Mouse (Mus musculus) midbrain, embryonic 15.5 days (tissue): ENCODE measurements at regions not wholly inside any gene's neighbourhood (a gene's known extent, or its start where the extent isn't known, plus 50 kb on each side); places are given as distances from the start of the nearest gene placed in this dataset.
A peak's percentile ranks its signal among the peaks of the same experiment; 100 is the strongest.

Experiments used
- ATAC-seq: fragments of 200-750 bp; cut with Nextera tagmentation; replicated peaks from 2 replicates; pipeline ENCODE4 v1.8.0; 2017; ENCODE audit warnings: moderate TSS enrichment
- H3K27ac ChIP-seq: fragments of 300-500 bp; sonication (generic); 2 replicates; pipeline ENCODE4 v1.5.1; 2015; ENCODE audit warnings: mild to moderate bottlenecking, inconsistent platforms
- H3K27me3 ChIP-seq: fragments of 300-500 bp; sonication (generic); replicated peaks from 2 replicates; pipeline ENCODE4 v1.6.1; 2015; ENCODE audit warnings: inconsistent platforms
- H3K36me3 ChIP-seq: fragments of 300-500 bp; sonication (generic); replicated peaks from 2 replicates; pipeline ENCODE4 v1.6.1; 2015; ENCODE audit warnings: inconsistent platforms
- H3K4me1 ChIP-seq: fragments of 300-500 bp; sonication (generic); 2 replicates; pipeline ENCODE4 v1.6.1; 2015; ENCODE audit warnings: inconsistent platforms
- H3K4me2 ChIP-seq: fragments of 300-500 bp; sonication (generic); 2 replicates; pipeline ENCODE4 v1.6.1; 2015; ENCODE audit warnings: inconsistent platforms, mild to moderate bottlenecking, moderate library complexity
- H3K4me3 ChIP-seq: fragments of 300-500 bp; sonication (generic); 2 replicates; pipeline ENCODE4 v1.5.1; 2015; ENCODE audit warnings: mild to moderate bottlenecking, inconsistent platforms
- H3K9ac ChIP-seq: fragments of 300-500 bp; sonication (generic); 2 replicates; pipeline ENCODE4 v1.6.1; 2015; ENCODE audit warnings: mild to moderate bottlenecking, inconsistent platforms
- H3K9me3 ChIP-seq: fragments of 300-500 bp; sonication (generic); 2 replicates; pipeline ENCODE4 v1.6.1; 2016; ENCODE audit warnings: inconsistent platforms
- WGBS: fragments of 180-500 bp; shearing (Covaris S2); methylation state at CpG from one replicate; pipeline ENCODE4 v1.1.7; 2015; ENCODE audit warnings: mixed read lengths; 5-methylcytosine and 5-hydroxymethylcytosine counted together

- WGBS: 78% methylated on average over 7 of the region's 7 CpGs
- no peaks in the 10 kb centered on the region for H3K4me1 ChIP-seq
- H3K9ac ChIP-seq: no peak overlapping the region
- H3K27me3 ChIP-seq: no peaks in the 10 kb centered on the region
- H3K27ac ChIP-seq: no peak overlapping the region
- H3K9me3 ChIP-seq: no peaks in the 10 kb centered on the region
- H3K4me3 ChIP-seq: no peak overlapping the region
- ATAC-seq: no peak
- H3K4me2 ChIP-seq: no peak overlapping the region
- H3K36me3 ChIP-seq: no peaks in the 10 kb centered on the region
Measured at GRCm38 (mm10) chr6:31067453-31067852, 108.6 kb upstream of the Klf14 start.

GRCm38 (mm10) chr6:31069243-31069642 lies 110.4 kb upstream of the Klf14 start:
- Histone ChIP-seq H3K27ac (no peak overlapping the region), H3K4me1 (no peaks in the 10 kb centered on the region), H3K36me3 (no peaks in the 10 kb centered on the region), H3K4me3 (no peak overlapping the region), H3K9me3 (no peaks in the 10 kb centered on the region), H3K9ac (no peak overlapping the region), H3K27me3 (no peaks in the 10 kb centered on the region), H3K4me2 (no peak overlapping the region)
- 75% methylated on average over 13 of the region's 13 CpGs for WGBS
- ATAC-seq: no peak

GRCm38 (mm10) chr6:31070537-31070936 lies 111.7 kb upstream of the Klf14 start:
- no peak overlapping the region for H3K4me2 ChIP-seq
- no peak overlapping the region for H3K9ac ChIP-seq
- WGBS: 75% methylated on average over 6 of the region's 6 CpGs
- H3K27ac ChIP-seq: no peak overlapping the region
- no peak for ATAC-seq
- H3K36me3 ChIP-seq: no peaks in the 10 kb centered on the region
- H3K9me3 ChIP-seq: no peaks in the 10 kb centered on the region
- H3K27me3 ChIP-seq: no peaks in the 10 kb centered on the region
- peaks cover 3% of the 10 kb centered on the region for H3K4me1 ChIP-seq
- H3K4me3 ChIP-seq: no peak overlapping the region

- H3K27me3 ChIP-seq: no peaks in the 10 kb centered on the region
- ATAC-seq: no peak
- no peak overlapping the region for H3K27ac ChIP-seq
- no peak overlapping the region for H3K4me3 ChIP-seq
- H3K4me1 ChIP-seq: peaks cover 6% of the 10 kb centered on the region
- H3K36me3 ChIP-seq: no peaks in the 10 kb centered on the region
- WGBS: 72% methylated on average over 9 of the region's 9 CpGs
- no peak overlapping the region for H3K4me2 ChIP-seq
- no peak overlapping the region for H3K9ac ChIP-seq
- H3K9me3 ChIP-seq: no peaks in the 10 kb centered on the region
Measured at GRCm38 (mm10) chr6:31070966-31071365, 112.1 kb upstream of the Klf14 start.

- Histone ChIP-seq H3K4me3 (no peak overlapping the region), H3K4me2 (no peak overlapping the region), H3K4me1 (peaks cover 8% of the 10 kb centered on the region), H3K9me3 (no peaks in the 10 kb centered on the region), H3K27me3 (no peaks in the 10 kb centered on the region), H3K27ac (no peak overlapping the region), H3K9ac (no peak overlapping the region), H3K36me3 (no peaks in the 10 kb centered on the region)
- no peak for ATAC-seq
- WGBS: 90% methylated on average over 7 of the region's 7 CpGs
Measured at GRCm38 (mm10) chr6:31072072-31072471, 113.2 kb upstream of the Klf14 start.

- Histone ChIP-seq H3K9ac (no peak overlapping the region), H3K36me3 (no peaks in the 10 kb centered on the region), H3K27ac (no peak overlapping the region), H3K4me2 (no peak overlapping the region), H3K4me1 (peaks cover 8% of the 10 kb centered on the region), H3K9me3 (no peaks in the 10 kb centered on the region), H3K4me3 (no peak overlapping the region), H3K27me3 (no peaks in the 10 kb centered on the region)
- ATAC-seq: no peak
- 51% methylated on average over 5 of the region's 5 CpGs for WGBS
Measured at GRCm38 (mm10) chr6:31072559-31072958, 113.7 kb upstream of the Klf14 start.

- WGBS: 89% methylated on average over 8 of the region's 8 CpGs
Measured at GRCm38 (mm10) chr6:31073338-31073737, 114.5 kb upstream of the Klf14 start.

GRCm38 (mm10) chr6:31074394-31074793 lies 115.5 kb upstream of the Klf14 start:
- no peak overlapping the region for H3K4me2 ChIP-seq
- H3K27me3 ChIP-seq: no peaks in the 10 kb centered on the region
- H3K36me3 ChIP-seq: no peaks in the 10 kb centered on the region
- 65% methylated on average over 9 of the region's 9 CpGs for WGBS
- H3K9me3 ChIP-seq: no peaks in the 10 kb centered on the region
- peaks cover 8% of the 10 kb centered on the region for H3K4me1 ChIP-seq
- H3K4me3 ChIP-seq: no peak overlapping the region
- no peak overlapping the region for H3K27ac ChIP-seq
- H3K9ac ChIP-seq: no peak overlapping the region
- no peak for ATAC-seq

More at GRCm38 (mm10) chr6:31073338-31073737, 114.5 kb upstream of the Klf14 start:
- Histone ChIP-seq H3K27ac (no peak overlapping the region), H3K36me3 (no peaks in the 10 kb centered on the region), H3K9ac (no peak overlapping the region), H3K4me1 (peaks cover 8% of the 10 kb centered on the region), H3K27me3 (no peaks in the 10 kb centered on the region), H3K9me3 (no peaks in the 10 kb centered on the region), H3K4me3 (no peak overlapping the region), H3K4me2 (no peak overlapping the region)
- ATAC-seq: no peak

GRCm38 (mm10) chr6:31075209-31075571 lies 116.3 kb upstream of the Klf14 start:
- Histone ChIP-seq H3K9me3 (no peaks in the 10 kb centered on the region), H3K9ac (no peak overlapping the region), H3K4me3 (no peak overlapping the region), H3K36me3 (no peaks in the 10 kb centered on the region), H3K4me1 (peaks cover 8% of the 10 kb centered on the region), H3K4me2 (no peak overlapping the region), H3K27me3 (no peaks in the 10 kb centered on the region), H3K27ac (no peak overlapping the region)
- WGBS: 38% methylated on average over 2 of the region's 2 CpGs
- no peak for ATAC-seq

- WGBS: 21% methylated on average over 13 of the region's 13 CpGs
- Histone ChIP-seq H3K9me3 (no peaks in the 10 kb centered on the region), H3K9ac (no peak overlapping the region), H3K27ac (no peak overlapping the region), H3K4me1 (peaks cover 8% of the 10 kb centered on the region), H3K27me3 (no peaks in the 10 kb centered on the region), H3K4me2 (no peak overlapping the region), H3K36me3 (no peaks in the 10 kb centered on the region), H3K4me3 (no peak overlapping the region)
- ATAC-seq: peak; percentile 86
Measured at GRCm38 (mm10) chr6:31075572-31076477, 116.9 kb upstream of the Klf14 start.

GRCm38 (mm10) chr6:31076478-31076834 lies 117.6 kb upstream of the Klf14 start:
- no peaks in the 10 kb centered on the region for H3K36me3 ChIP-seq
- no peak for ATAC-seq
- no peaks in the 10 kb centered on the region for H3K27me3 ChIP-seq
- no peak overlapping the region for H3K9ac ChIP-seq
- H3K4me2 ChIP-seq: no peak overlapping the region
- no peaks in the 10 kb centered on the region for H3K9me3 ChIP-seq
- 81% methylated on average over 6 of the region's 6 CpGs for WGBS
- no peak overlapping the region for H3K4me3 ChIP-seq
- H3K27ac ChIP-seq: no peak overlapping the region
- peaks cover 8% of the 10 kb centered on the region for H3K4me1 ChIP-seq

GRCm38 (mm10) chr6:31077216-31077615 lies 118.3 kb upstream of the Klf14 start:
- peaks cover 8% of the 10 kb centered on the region for H3K4me1 ChIP-seq
- 85% methylated on average over 9 of the region's 9 CpGs for WGBS
- H3K4me3 ChIP-seq: no peak overlapping the region
- no peak overlapping the region for H3K9ac ChIP-seq
- no peaks in the 10 kb centered on the region for H3K27me3 ChIP-seq
- H3K36me3 ChIP-seq: no peaks in the 10 kb centered on the region
- no peak overlapping the region for H3K4me2 ChIP-seq
- no peak overlapping the region for H3K27ac ChIP-seq
- ATAC-seq: no peak
- no peaks in the 10 kb centered on the region for H3K9me3 ChIP-seq

GRCm38 (mm10) chr6:31077779-31078178 lies 118.9 kb upstream of the Klf14 start:
- Histone ChIP-seq H3K4me1 (peaks cover 8% of the 10 kb centered on the region), H3K27me3 (no peaks in the 10 kb centered on the region), H3K4me2 (no peak overlapping the region), H3K9ac (no peak overlapping the region), H3K9me3 (no peaks in the 10 kb centered on the region), H3K27ac (no peak overlapping the region), H3K4me3 (no peak overlapping the region), H3K36me3 (no peaks in the 10 kb centered on the region)
- no peak for ATAC-seq
- WGBS: 79% methylated on average over 9 of the region's 9 CpGs
